28 mouse cellular contexts compared by ENCODE assay signal in the genomic region with DNA sequence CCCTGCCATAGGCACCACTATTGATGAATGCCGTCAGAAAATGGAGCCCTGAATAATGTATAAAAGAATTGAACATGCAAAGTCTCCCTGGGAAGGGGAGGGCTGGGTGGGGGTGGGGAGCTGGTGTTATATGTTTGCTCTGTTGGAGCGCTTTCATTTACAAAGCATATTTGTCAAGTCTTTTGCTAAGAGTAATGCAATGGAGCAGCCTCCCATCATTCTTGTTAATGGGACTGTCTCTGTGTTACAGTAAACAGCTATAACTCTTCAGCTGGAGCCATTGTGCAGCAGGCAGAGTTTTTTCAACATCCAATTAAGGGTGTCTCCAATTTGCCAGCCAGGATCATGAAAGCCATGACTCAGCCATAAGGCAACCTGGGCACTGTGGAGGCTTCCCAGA.
DNase-seq lines count a peak whose midpoint lies in the region; ATAC-seq and TF ChIP-seq lines count a peak whose summit lies in the region.
"Had no signal": no experiment of that assay in that cellular context is flagged by ENCODE, and none has a peak within 500 bp of the region (broad histone marks: within the 10 kb centered on the region; RNA-seq: fewer than 3 reads in every experiment).

No protein-coding gene starts in this region.

- H3K9ac ChIP-seq in hindbrain, embryonic 13.5 days = no peak overlapping the region
- H3K9ac ChIP-seq in hindbrain, embryonic 14.5 days = no peak overlapping the region
- H3K9ac ChIP-seq in midbrain, postnatal 0 days (replicated peaks; ENCODE audit: low read length, poor library complexity, severe bottlenecking) = no peak overlapping the region
- H3K9ac ChIP-seq in midbrain, embryonic 14.5 days (replicated peaks; ENCODE audit: low read length) = no peak overlapping the region
- no peak overlapping the region for H3K9ac ChIP-seq in neural tube, embryonic 15.5 days (replicated peaks)
- H3K9ac ChIP-seq: embryonic facial prominence, embryonic 12.5 days; embryonic facial prominence, embryonic 15.5 days; forebrain, postnatal 0 days; heart, embryonic 12.5 days; heart, embryonic 15.5 days; intestine, embryonic 15.5 days had no signal

- H3K4me1 ChIP-seq in hindbrain, embryonic 13.5 days (replicated peaks) = 0 out of 2 replicates have a peak, but pooled peaks cover 5% of the 10 kb centered on the region
- H3K4me1 ChIP-seq in hindbrain, embryonic 14.5 days (replicated peaks; ENCODE audit: control insufficient read depth, insufficient read depth, low read length) = peaks cover 6% of the 10 kb centered on the region; the same call in 1 of the 2 replicates
- H3K4me1 ChIP-seq in midbrain, postnatal 0 days (ENCODE audit: insufficient read depth, low read length) = no peaks in the 10 kb centered on the region
- H3K4me1 ChIP-seq in midbrain, embryonic 14.5 days (ENCODE audit: control insufficient read depth, insufficient read depth, low read length) = no peaks in the 10 kb centered on the region
- peaks cover 13% of the 10 kb centered on the region for H3K4me1 ChIP-seq in neural tube, embryonic 15.5 days
- H3K4me1 ChIP-seq: embryonic facial prominence, embryonic 12.5 days; embryonic facial prominence, embryonic 15.5 days; heart, embryonic 12.5 days; heart, embryonic 15.5 days; intestine, embryonic 15.5 days had no signal

- TF ChIP-seq CTCF in midbrain, postnatal 0 days (IDR thresholded peaks at IDR 0.05) = no peak

- no peaks in the 10 kb centered on the region for H3K9me3 ChIP-seq in hindbrain, embryonic 13.5 days
- no peaks in the 10 kb centered on the region for H3K9me3 ChIP-seq in hindbrain, embryonic 14.5 days (ENCODE audit: control insufficient read depth, low read length)
- no peaks in the 10 kb centered on the region for H3K9me3 ChIP-seq in midbrain, postnatal 0 days (ENCODE audit: low read length)
- H3K9me3 ChIP-seq in midbrain, embryonic 14.5 days (ENCODE audit: control insufficient read depth, low read length) = no peaks in the 10 kb centered on the region
- H3K9me3 ChIP-seq in neural tube, embryonic 15.5 days (replicated peaks) = no peaks in the 10 kb centered on the region
- H3K9me3 ChIP-seq: embryonic facial prominence, embryonic 12.5 days; embryonic facial prominence, embryonic 15.5 days; heart, embryonic 12.5 days; heart, embryonic 15.5 days; intestine, embryonic 15.5 days had no signal

- DNase-seq in hindbrain, embryonic 14.5 days (ENCODE audit: low spot score) = no peak
- peak; percentile 36 for DNase-seq in midbrain, postnatal 0 days (ENCODE audit: low spot score)
- no peak for DNase-seq in midbrain, embryonic 14.5 days
- peak; percentile 2 for DNase-seq in mesoderm, embryonic 11.5 days (ENCODE audit: low read depth, low spot score)
- no peak for DNase-seq in embryo, embryonic 11 days
- DNase-seq: adrenal gland, adult 2 months; adrenal gland, postnatal 14 days; B cell, adult 2 months; cerebellum, adult 11-12 months; cerebellum, adult 8-10 months; cerebellum, postnatal 10 days; cerebellum, postnatal 36 days; forebrain, postnatal 0 days; gastrocnemius, adult 2 months; gastrocnemius, postnatal 14 days; heart, adult 11 months; heart, postnatal 36 days had no signal

- no peak overlapping the region for H3K4me2 ChIP-seq in hindbrain, embryonic 13.5 days
- no peak overlapping the region for H3K4me2 ChIP-seq in hindbrain, embryonic 14.5 days (replicated peaks)
- H3K4me2 ChIP-seq in midbrain, postnatal 0 days (ENCODE audit: low read depth, low read length, poor library complexity, severe bottlenecking) = no peak overlapping the region
- no peak overlapping the region for H3K4me2 ChIP-seq in midbrain, embryonic 14.5 days (ENCODE audit: low read length)
- no peak overlapping the region for H3K4me2 ChIP-seq in neural tube, embryonic 15.5 days
- H3K4me2 ChIP-seq: embryonic facial prominence, embryonic 12.5 days; embryonic facial prominence, embryonic 15.5 days; heart, embryonic 12.5 days; heart, embryonic 15.5 days; intestine, embryonic 15.5 days had no signal

- no peak for ATAC-seq in hindbrain, embryonic 13.5 days (ENCODE audit: low FRiP score)
- ATAC-seq in hindbrain, embryonic 14.5 days (ENCODE audit: low FRiP score) = no peak
- ATAC-seq in midbrain, postnatal 0 days (ENCODE audit: low FRiP score) = no peak
- ATAC-seq in midbrain, embryonic 14.5 days (ENCODE audit: low FRiP score, low TSS enrichment) = no peak
- peak; percentile 53 for ATAC-seq in neural tube, embryonic 15.5 days (ENCODE audit: low FRiP score)
- ATAC-seq: forebrain, embryonic 14.5 days; forebrain, postnatal 0 days; intestine, embryonic 15.5 days; Patski had no signal

- H3K36me3 ChIP-seq in hindbrain, embryonic 13.5 days = no peaks in the 10 kb centered on the region
- H3K36me3 ChIP-seq in hindbrain, embryonic 14.5 days (replicated peaks; ENCODE audit: control insufficient read depth, insufficient read depth) = no peaks in the 10 kb centered on the region
- H3K36me3 ChIP-seq in midbrain, postnatal 0 days (ENCODE audit: insufficient read depth, low read length) = no peaks in the 10 kb centered on the region
- H3K36me3 ChIP-seq in midbrain, embryonic 14.5 days (ENCODE audit: control insufficient read depth, insufficient read depth, low read length) = no peaks in the 10 kb centered on the region
- H3K36me3 ChIP-seq in neural tube, embryonic 15.5 days = no peaks in the 10 kb centered on the region
- H3K36me3 ChIP-seq: embryonic facial prominence, embryonic 12.5 days; embryonic facial prominence, embryonic 15.5 days; G1E; heart, embryonic 12.5 days; heart, embryonic 15.5 days; intestine, embryonic 15.5 days had no signal

- H3K27ac ChIP-seq in hindbrain, embryonic 13.5 days = peak overlapping the region; percentile 41; the same call in 1 of the 2 replicates
- no peak overlapping the region for H3K27ac ChIP-seq in hindbrain, embryonic 14.5 days
- no peak overlapping the region for H3K27ac ChIP-seq in midbrain, postnatal 0 days (ENCODE audit: low read depth, low read length)
- H3K27ac ChIP-seq in midbrain, embryonic 14.5 days (replicated peaks; ENCODE audit: low read depth, low read length) = no peak overlapping the region
- no peak overlapping the region for H3K27ac ChIP-seq in neural tube, embryonic 15.5 days (replicated peaks)
- H3K27ac ChIP-seq: embryonic facial prominence, embryonic 12.5 days; embryonic facial prominence, embryonic 15.5 days; gastrocnemius, adult 2 months; heart, embryonic 15.5 days; intestine, embryonic 15.5 days had no signal

- WGBS in hindbrain, embryonic 13.5 days = 37% methylated on average over 2 of the region's 2 CpGs
- 40% methylated on average over 2 of the region's 2 CpGs for WGBS in hindbrain, embryonic 14.5 days
- WGBS in midbrain, postnatal 0 days = 68% methylated on average over 2 of the region's 2 CpGs
- WGBS in midbrain, embryonic 14.5 days = 58% methylated on average over 2 of the region's 2 CpGs
- 34% methylated on average over 2 of the region's 2 CpGs for WGBS in neural tube, embryonic 15.5 days

- H3K4me3 ChIP-seq in hindbrain, embryonic 13.5 days = no peak overlapping the region
- no peak overlapping the region for H3K4me3 ChIP-seq in hindbrain, embryonic 14.5 days (replicated peaks; ENCODE audit: low read length)
- no peak overlapping the region for H3K4me3 ChIP-seq in midbrain, postnatal 0 days (ENCODE audit: low read depth, low read length)
- no peak overlapping the region for H3K4me3 ChIP-seq in midbrain, embryonic 14.5 days (replicated peaks; ENCODE audit: low read depth, low read length)
- no peak overlapping the region for H3K4me3 ChIP-seq in neural tube, embryonic 15.5 days (replicated peaks)
- H3K4me3 ChIP-seq: embryonic facial prominence, embryonic 12.5 days; embryonic facial prominence, embryonic 15.5 days; gastrocnemius, adult 2 months; heart, embryonic 12.5 days; heart, embryonic 15.5 days; intestine, embryonic 15.5 days had no signal

- H3K27me3 ChIP-seq in hindbrain, embryonic 13.5 days = no peaks in the 10 kb centered on the region
- no peaks in the 10 kb centered on the region for H3K27me3 ChIP-seq in hindbrain, embryonic 14.5 days (ENCODE audit: control insufficient read depth, insufficient read depth, low read length)
- no peaks in the 10 kb centered on the region for H3K27me3 ChIP-seq in midbrain, postnatal 0 days (ENCODE audit: insufficient read depth, low read length)
- no peaks in the 10 kb centered on the region for H3K27me3 ChIP-seq in midbrain, embryonic 14.5 days (ENCODE audit: control insufficient read depth, insufficient read depth, low read length)
- H3K27me3 ChIP-seq in neural tube, embryonic 15.5 days (replicated peaks) = no peaks in the 10 kb centered on the region
- H3K27me3 ChIP-seq: CH12.LX; embryonic facial prominence, embryonic 12.5 days; embryonic facial prominence, embryonic 15.5 days; heart, embryonic 12.5 days; heart, embryonic 15.5 days; intestine, embryonic 15.5 days; Patski had no signal

Comparison
In these comparisons a context has a peak if more than half of its experiments do, and no peak if none do; other contexts are left out.
1. DNase-seq: peak in midbrain, postnatal 0 days (single experiment) and mesoderm, embryonic 11.5 days (single experiment); none in hindbrain, embryonic 14.5 days (single experiment), midbrain, embryonic 14.5 days (single experiment) and embryo, embryonic 11 days (single experiment).